Mouse (Mus musculus): ENCODE results near the gene Rbp1.

Rbp1 gene

DNA sequence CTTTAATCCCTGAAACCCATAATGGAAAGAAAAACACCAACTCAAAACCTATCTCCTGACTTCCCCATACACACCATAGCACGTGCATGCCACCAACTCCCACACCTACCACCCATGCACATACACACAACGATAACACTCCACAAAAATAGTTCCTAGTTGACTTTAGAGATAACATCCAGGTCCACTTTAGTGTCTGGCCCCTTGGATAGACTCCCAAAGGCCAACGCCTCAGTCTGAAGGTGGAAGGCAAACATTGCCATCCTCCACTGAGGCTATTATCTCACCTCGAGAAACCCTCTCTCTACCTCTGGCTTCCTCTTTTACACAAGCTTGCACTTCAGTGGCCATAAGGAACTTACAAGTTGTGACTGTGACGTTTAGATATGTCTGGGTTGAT, 69.5 kb downstream of the Rbp1 start:
- DNase-seq (ENCODE audit: low spot score) = no peak

DNA sequence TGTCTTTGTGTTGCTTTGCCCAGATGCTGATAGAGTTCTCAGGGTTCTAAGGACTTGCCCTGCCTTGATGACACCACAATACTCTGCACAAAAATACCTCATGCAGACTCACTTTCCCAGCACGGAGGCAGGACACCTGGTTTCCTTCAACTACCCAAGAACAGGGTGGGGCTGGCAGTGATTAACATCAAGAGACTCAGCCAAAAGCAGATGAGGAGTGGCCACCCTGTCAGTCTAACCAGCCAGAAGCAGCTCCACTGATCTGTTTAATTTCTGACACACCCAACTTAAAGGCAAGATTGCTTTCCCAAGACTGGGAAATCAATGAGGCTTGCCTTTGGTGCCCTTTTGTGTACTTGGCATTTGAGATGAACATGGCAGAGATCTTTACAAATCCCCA, 70.1 kb downstream of the Rbp1 start:
- DNase-seq (ENCODE audit: low spot score) = no peak

Measured in ovary, adult 18-20 months (tissue).